Mouse (Mus musculus): ENCODE data around the gene Rps16. TPM values are rescaled to one million over a fixed set of nuclear protein-coding genes. Genes with fewer than 3 reads are reported as not detected.

Rps16 gene
- total and polyA plus RNA-seq, 2 experiments from 2014 or later = 154 to 575 TPM

- Histone ChIP-seq H3K4me3 (ENCODE audit: low read length) (no peak overlapping the region), H3K9me3 (ENCODE audit: low read length) (no peaks in the 10 kb centered on the region), H3K27me3 (ENCODE audit: insufficient read depth, low read length) (no peaks in the 10 kb centered on the region), H3K27ac (no peak overlapping the region), H3K4me1 (ENCODE audit: insufficient read depth, low read length) (peaks cover 7% of the 10 kb centered on the region; the same call in 1 of the 2 replicates), H3K36me3 (ENCODE audit: insufficient read depth, low read length) (no peaks in the 10 kb centered on the region), H3K9ac (replicated peaks; ENCODE audit: low read length) (no peak overlapping the region), H3K4me2 (ENCODE audit: low read depth, low read length) (no peak overlapping the region)
- WGBS = 71% methylated on average over 16 of the region's 16 CpGs
- DNase-seq (ENCODE audit: low spot score) (peak; percentile 49), ATAC-seq (no peak)
- TF ChIP-seq CTCF (IDR thresholded peaks at IDR 0.05; ENCODE audit: low read depth) = no peak
These were observed 17.3 kb downstream of the Rps16 start for GRCm38 (mm10) chr7:28367663-28368275.

DNA sequence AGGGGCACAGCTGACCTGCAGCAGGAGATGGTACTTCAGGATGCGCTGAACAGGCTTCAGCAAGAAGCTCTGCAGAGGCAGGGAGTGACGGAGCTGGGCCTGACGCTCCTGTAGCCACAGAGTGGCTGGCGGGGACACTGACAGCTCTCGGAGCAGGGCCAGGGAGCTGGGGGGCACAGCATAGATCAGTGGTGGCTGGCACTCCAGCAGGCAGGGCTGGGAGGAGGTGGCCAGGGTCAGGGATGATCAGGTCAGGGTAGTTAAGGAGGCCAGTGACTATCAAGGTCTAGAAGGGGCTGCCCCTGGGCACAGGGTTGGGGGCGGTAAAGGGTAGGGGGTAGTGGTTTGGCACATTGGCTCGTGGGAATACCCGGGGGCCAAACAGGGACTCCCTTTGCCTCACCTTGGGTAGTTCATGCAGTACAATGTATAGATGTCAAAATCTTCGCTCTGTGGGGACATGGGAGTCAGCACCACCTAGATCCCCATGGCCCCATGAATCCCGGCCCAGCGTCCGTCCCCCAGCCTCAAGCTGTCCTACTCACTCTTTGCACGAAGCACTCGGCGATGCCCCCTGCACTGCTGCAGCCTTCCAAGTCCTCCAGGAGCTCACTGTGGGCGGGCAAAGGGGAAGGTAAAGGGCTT, 17.9 kb downstream of the Rps16 start:
- ATAC-seq = no peak
- 87% methylated on average over 16 of the region's 16 CpGs for WGBS

GRCm38 (mm10) chr7:28370051-28370450, 19.6 kb downstream of the Rps16 start:
- ATAC-seq (no peak), DNase-seq (ENCODE audit: low spot score) (no peak)
- Histone ChIP-seq H3K4me2 (ENCODE audit: low read depth, low read length) (no peak overlapping the region; the same call in 1 of the 2 replicates), H3K27me3 (ENCODE audit: insufficient read depth, low read length) (no peaks in the 10 kb centered on the region), H3K4me3 (ENCODE audit: low read length) (no peak overlapping the region), H3K9ac (replicated peaks; ENCODE audit: low read length) (no peak overlapping the region; the same call in 1 of the 2 replicates), H3K36me3 (ENCODE audit: insufficient read depth, low read length) (no peaks in the 10 kb centered on the region), H3K27ac (no peak overlapping the region), H3K4me1 (ENCODE audit: insufficient read depth, low read length) (peaks cover 7% of the 10 kb centered on the region; the same call in 1 of the 2 replicates), H3K9me3 (ENCODE audit: low read length) (no peaks in the 10 kb centered on the region)
- 87% methylated on average over 14 of the region's 14 CpGs for WGBS
- no peak for TF ChIP-seq CTCF (IDR thresholded peaks at IDR 0.05; ENCODE audit: low read depth)

More for the DNA sequence above, 17.9 kb downstream of the Rps16 start:
- H3K9ac ChIP-seq (replicated peaks; ENCODE audit: low read length) = no peak overlapping the region
- H3K9me3 ChIP-seq (ENCODE audit: low read length) = no peaks in the 10 kb centered on the region
- H3K27me3 ChIP-seq (ENCODE audit: insufficient read depth, low read length) = no peaks in the 10 kb centered on the region
- H3K4me2 ChIP-seq (ENCODE audit: low read depth, low read length) = no peak overlapping the region
- no peaks in the 10 kb centered on the region for H3K36me3 ChIP-seq (ENCODE audit: insufficient read depth, low read length)
- DNase-seq (ENCODE audit: low spot score) = no peak
- H3K4me1 ChIP-seq (ENCODE audit: insufficient read depth, low read length) = peaks cover 7% of the 10 kb centered on the region; the same call in 1 of the 2 replicates
- TF ChIP-seq CTCF (IDR thresholded peaks at IDR 0.05; ENCODE audit: low read depth) = no peak
- no peak overlapping the region for H3K27ac ChIP-seq
- no peak overlapping the region for H3K4me3 ChIP-seq (ENCODE audit: low read length)

- no peak for ATAC-seq
These were observed 20.6 kb downstream of the Rps16 start for GRCm38 (mm10) chr7:28370977-28371513.

DNA sequence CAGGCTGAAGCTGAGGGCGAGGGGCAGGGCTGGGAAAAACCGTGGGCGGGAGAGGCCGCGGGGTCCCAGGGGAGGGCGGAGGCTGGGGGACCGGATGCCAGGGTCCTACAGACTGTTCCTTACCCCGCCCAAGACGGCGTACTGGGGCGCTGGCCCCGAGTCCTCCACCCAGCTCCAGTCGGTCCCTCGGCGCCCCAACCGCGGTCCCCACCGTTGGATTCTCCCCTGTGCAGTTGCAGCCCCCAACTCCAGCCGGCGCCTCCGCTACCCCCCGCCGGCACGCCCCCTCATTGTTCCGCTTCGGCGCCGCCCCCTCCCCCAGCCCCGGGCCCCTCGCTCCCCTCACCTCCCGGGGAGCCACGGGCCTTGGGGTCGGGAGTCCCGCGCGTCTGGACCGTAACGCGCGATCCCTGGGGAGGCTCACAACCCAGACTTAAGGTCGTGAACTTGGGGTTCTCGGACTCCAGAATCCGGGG, 21.1 kb downstream of the Rps16 start:
- ATAC-seq (no peak), DNase-seq (ENCODE audit: low spot score) (peak; percentile 46)
- peak overlapping the region; percentile 65 for H3K27ac ChIP-seq
- H3K4me3 ChIP-seq (ENCODE audit: low read length) = peak overlapping the region; percentile 48
- peak overlapping the region; percentile 75 for H3K9ac ChIP-seq (replicated peaks; ENCODE audit: low read length)
- 1% methylated on average over 40 of the region's 43 CpGs for WGBS
- H3K36me3 ChIP-seq (ENCODE audit: insufficient read depth, low read length) = no peaks in the 10 kb centered on the region
- TF ChIP-seq CTCF (IDR thresholded peaks at IDR 0.05; ENCODE audit: low read depth) = no peak
- H3K4me2 ChIP-seq (ENCODE audit: low read depth, low read length) = peak overlapping the region; percentile 99
- no peaks in the 10 kb centered on the region for H3K9me3 ChIP-seq (ENCODE audit: low read length)
- H3K27me3 ChIP-seq (ENCODE audit: insufficient read depth, low read length) = no peaks in the 10 kb centered on the region
- peaks cover 12% of the 10 kb centered on the region; the same call in 1 of the 2 replicates for H3K4me1 ChIP-seq (ENCODE audit: insufficient read depth, low read length)

More at GRCm38 (mm10) chr7:28370977-28371513, 20.6 kb downstream of the Rps16 start:
- Histone ChIP-seq H3K4me1 (ENCODE audit: insufficient read depth, low read length) (peaks cover 7% of the 10 kb centered on the region; the same call in 1 of the 2 replicates), H3K4me2 (ENCODE audit: low read depth, low read length) (peak overlapping the region; percentile 99), H3K9ac (replicated peaks; ENCODE audit: low read length) (peak overlapping the region; percentile 75), H3K9me3 (ENCODE audit: low read length) (no peaks in the 10 kb centered on the region), H3K27me3 (ENCODE audit: insufficient read depth, low read length) (no peaks in the 10 kb centered on the region), H3K27ac (peak overlapping the region; percentile 65), H3K36me3 (ENCODE audit: insufficient read depth, low read length) (no peaks in the 10 kb centered on the region), H3K4me3 (ENCODE audit: low read length) (peak overlapping the region; percentile 48)
- DNase-seq (ENCODE audit: low spot score) = no peak
- 7% methylated on average over 11 of the region's 11 CpGs for WGBS
- TF ChIP-seq CTCF (IDR thresholded peaks at IDR 0.05; ENCODE audit: low read depth) = no peak

DNA sequence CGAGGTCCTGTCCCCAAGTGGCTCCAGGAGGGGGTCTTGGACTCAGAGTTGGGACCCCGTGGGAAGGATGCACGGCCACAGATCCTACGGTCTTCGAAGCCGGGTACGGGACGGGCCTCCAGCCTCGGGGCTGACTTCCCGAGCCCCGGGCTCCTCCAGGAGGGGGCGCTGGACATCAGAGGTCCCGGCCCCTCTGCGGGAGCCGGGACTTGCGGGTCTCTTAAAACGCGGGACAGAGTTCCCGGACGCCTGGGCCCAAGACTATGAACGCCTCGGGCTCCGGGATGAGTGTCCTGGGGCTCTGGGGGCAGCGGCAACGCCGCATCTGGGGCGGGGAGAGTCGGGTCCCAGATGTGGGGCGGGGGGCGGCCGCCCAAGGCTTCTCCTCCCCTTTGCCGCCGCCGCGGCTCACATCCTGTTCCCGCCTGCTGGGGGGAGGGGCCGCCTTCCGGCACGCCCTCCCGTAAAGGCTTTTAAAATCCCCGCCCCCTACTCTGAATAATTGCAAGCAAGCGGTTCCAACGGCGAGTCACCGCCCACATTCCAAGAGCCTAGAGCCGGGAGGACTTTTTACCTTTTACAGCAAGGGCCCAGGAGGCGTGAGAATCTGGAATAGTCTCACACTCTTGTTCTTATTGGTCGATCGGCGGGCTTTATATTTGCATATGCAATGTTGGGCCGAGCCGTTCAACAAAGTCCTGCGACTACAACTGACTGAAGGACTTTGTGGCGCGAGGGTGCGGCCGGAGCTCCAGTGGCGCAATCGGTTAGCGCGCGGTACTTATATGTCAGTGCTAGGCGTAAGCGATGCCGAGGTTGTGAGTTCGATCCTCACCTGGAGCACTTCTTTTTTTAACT, 22.0 kb downstream of the Rps16 start, which contains the start of gene Plekhg2:
Gene Plekhg2, minus strand, starts transcription at position 349 of the 858 bp plus-strand sequence.
- peak within 1 kb of the TSS; percentile 99 for H3K4me2 ChIP-seq (ENCODE audit: low read depth, low read length)
- peaks cover 12% of the 10 kb centered on the region; the same call in 1 of the 2 replicates for H3K4me1 ChIP-seq (ENCODE audit: insufficient read depth, low read length)
- peak within 1 kb of the TSS; percentile 75 for H3K9ac ChIP-seq (replicated peaks; ENCODE audit: low read length)
- WGBS = under 1% methylated on average over 55 of the region's 66 CpGs
- TF ChIP-seq CTCF (IDR thresholded peaks at IDR 0.05; ENCODE audit: low read depth) = peak; percentile 66
- ATAC-seq (peak; percentile 86), DNase-seq (ENCODE audit: low spot score) (peak; percentile 97)
- H3K9me3 ChIP-seq (ENCODE audit: low read length) = no peaks in the 10 kb centered on the region
- H3K4me3 ChIP-seq (ENCODE audit: low read length) = peak within 1 kb of the TSS; percentile 48
- H3K36me3 ChIP-seq (ENCODE audit: insufficient read depth, low read length) = no peaks in the 10 kb centered on the region
- peak within 1 kb of the TSS; percentile 65 for H3K27ac ChIP-seq
- no peaks in the 10 kb centered on the region for H3K27me3 ChIP-seq (ENCODE audit: insufficient read depth, low read length)

Data from hindbrain, postnatal 0 days (tissue).